Mouse (Mus musculus) midbrain, embryonic 12.5 days (tissue): Measurements from ENCODE around the gene Sec14l4. TPM values are rescaled to one million over a fixed set of nuclear protein-coding genes. Genes with fewer than 3 reads are reported as not detected.

Experiments
- ATAC-seq: fragments of 200-750 bp; cut with Nextera tagmentation; 2 replicates; pipeline ENCODE4 v1.8.0; 2017; ENCODE audit warnings: low read depth, moderate TSS enrichment, moderate library complexity; ENCODE audit not compliant: low FRiP score
- H3K27ac ChIP-seq: fragments of 300-500 bp; sonication (generic); replicated peaks from 2 replicates; pipeline ENCODE4 v1.5.1; 2016; ENCODE audit warnings: mild to moderate bottlenecking
- H3K27me3 ChIP-seq: fragments of 300-500 bp; sonication (generic); 2 replicates; pipeline ENCODE4 v1.6.1; 2016; ENCODE audit warnings: mild to moderate bottlenecking
- H3K36me3 ChIP-seq: fragments of 300-500 bp; sonication (generic); 2 replicates; pipeline ENCODE4 v1.6.1; 2016
- H3K4me1 ChIP-seq: fragments of 300-500 bp; sonication (generic); 2 replicates; pipeline ENCODE4 v1.6.1; 2016
- H3K4me2 ChIP-seq: fragments of 300-500 bp; sonication (generic); replicated peaks from 2 replicates; pipeline ENCODE4 v1.6.1; 2016; ENCODE audit warnings: mild to moderate bottlenecking, moderate library complexity
- H3K4me3 ChIP-seq: fragments of 300-500 bp; sonication (generic); 2 replicates; pipeline ENCODE4 v1.5.1; 2016; ENCODE audit warnings: mild to moderate bottlenecking
- H3K9ac ChIP-seq: fragments of 300-500 bp; sonication (generic); replicated peaks from 2 replicates; pipeline ENCODE4 v1.6.1; 2016; ENCODE audit warnings: mild to moderate bottlenecking, moderate library complexity
- H3K9me3 ChIP-seq: fragments of 300-500 bp; sonication (generic); 2 replicates; pipeline ENCODE4 v1.6.1; 2016; ENCODE audit warnings: mild to moderate bottlenecking
- WGBS: fragments of 180-500 bp; shearing (Covaris S2); methylation state at CpG from one replicate; pipeline ENCODE4 v1.1.7; 2016; 5-methylcytosine and 5-hydroxymethylcytosine counted together
- polyA plus RNA-seq: library from polyadenylated mRNA; unstranded; fragments of >200 nt; fragmentation: Nextera tagmentation; extraction: Ambion mirVana; gene quantifications from 2 replicates; pipeline ENCODE4 v1.2.1, GENCODE M21; 2016

The Sec14l4 gene
- polyA plus RNA-seq, 1 experiment from 2014 or later: not detected

GRCm38 (mm10) chr11:4093459-4094377 lies 62.5 kb downstream of the Sec14l4 start:
- ATAC-seq: no peak
- H3K9ac ChIP-seq: no peak overlapping the region
- WGBS: 86% methylated on average over 18 of the region's 18 CpGs
- H3K36me3 ChIP-seq: peaks cover 14% of the 10 kb centered on the region
- H3K4me3 ChIP-seq: no peak overlapping the region
- no peaks in the 10 kb centered on the region for H3K27me3 ChIP-seq
- H3K4me1 ChIP-seq: peaks cover 26% of the 10 kb centered on the region
- no peak overlapping the region for H3K27ac ChIP-seq
- H3K4me2 ChIP-seq: peak overlapping the region; percentile 88; the same call in 1 of the 2 replicates
- H3K9me3 ChIP-seq: no peaks in the 10 kb centered on the region

DNA sequence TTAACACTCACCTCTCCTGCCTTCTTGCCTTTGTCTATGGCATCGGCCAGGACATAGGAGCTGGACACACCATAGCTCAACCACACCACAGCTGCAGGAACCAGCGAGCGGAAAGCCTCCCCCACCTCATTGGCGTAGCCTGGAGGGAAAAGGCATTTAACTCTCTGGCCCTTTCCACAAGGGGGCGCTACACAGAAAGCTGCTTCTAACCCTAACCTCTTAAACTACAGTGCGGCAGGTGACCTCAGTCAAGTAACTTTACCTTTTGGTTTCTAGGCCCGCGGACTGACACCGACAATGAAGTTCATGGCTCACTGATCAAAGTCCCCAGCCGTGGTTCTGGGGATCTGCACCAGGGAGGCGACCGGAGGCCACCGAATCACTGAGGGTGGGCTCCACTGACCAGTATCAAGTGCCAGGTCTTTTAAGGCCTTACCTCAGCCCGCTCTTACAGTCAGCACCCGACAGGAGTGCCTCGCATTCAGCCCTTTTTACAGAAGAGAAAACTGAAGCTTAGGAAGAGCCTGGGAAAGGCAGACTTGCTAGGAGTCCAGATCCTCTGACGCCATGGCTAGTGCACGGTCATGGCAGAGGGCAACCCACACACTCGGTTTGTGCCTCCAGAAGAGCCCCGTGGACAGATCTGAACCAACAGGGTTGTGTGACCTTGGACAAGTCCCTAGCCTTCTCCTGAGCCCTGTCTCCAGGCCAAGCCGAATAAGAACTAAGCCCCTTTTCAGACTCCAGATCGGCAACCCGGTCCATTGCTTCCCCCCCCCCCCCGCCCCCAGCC lies 63.3 kb downstream of the Sec14l4 start:
- Histone ChIP-seq H3K27me3 (no peaks in the 10 kb centered on the region), H3K9ac (peak overlapping the region; percentile 49), H3K9me3 (no peaks in the 10 kb centered on the region), H3K4me1 (peaks cover 26% of the 10 kb centered on the region), H3K4me2 (peak overlapping the region; percentile 88), H3K4me3 (peak overlapping the region; percentile 58), H3K36me3 (peaks cover 14% of the 10 kb centered on the region), H3K27ac (peak overlapping the region; percentile 85)
- ATAC-seq: no peak
- 5% methylated on average over 23 of the region's 24 CpGs for WGBS

DNA sequence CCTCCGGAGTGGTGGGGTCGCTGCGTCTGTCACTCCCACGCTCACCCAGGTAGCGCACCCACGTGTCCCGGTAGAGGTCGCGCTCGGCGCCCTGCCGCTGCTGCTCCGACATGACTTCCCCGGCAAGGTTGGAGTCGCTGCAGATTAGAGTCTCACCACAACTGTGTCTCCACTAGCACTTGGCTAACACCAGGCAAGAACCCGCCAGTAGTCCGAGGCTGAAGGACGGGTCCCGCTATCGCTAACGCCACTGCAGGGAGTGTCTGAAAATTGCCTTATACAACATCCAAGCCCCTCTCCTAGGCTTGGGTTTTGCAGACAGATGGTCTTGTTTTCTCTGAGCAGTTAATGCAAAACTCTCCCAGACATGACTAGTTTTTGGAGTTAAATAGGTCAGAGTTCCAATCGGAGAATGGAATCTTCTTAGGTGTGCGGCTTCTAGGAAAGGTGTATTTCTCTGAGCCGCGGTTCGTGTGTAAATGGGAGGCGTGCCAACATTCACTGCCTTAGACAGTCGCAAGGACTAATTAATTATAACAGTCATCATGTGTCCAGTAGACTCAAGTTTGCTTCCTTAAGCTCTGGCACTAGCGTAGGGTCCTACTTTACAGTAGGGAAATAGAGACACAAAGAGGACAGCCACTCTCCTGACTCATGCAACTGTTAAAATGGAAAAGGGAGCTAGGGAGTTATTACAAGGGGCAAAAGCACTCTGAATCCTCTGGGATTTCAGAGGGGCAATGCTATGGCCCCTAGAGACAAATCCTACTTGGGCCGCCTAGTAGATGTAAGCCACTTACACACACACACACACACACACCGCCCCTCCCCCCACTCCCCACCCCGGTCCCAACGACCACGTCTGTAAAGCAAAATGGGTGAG lies 64.2 kb downstream of the Sec14l4 start, which contains the start of gene Mtfp1:
Gene Mtfp1, minus strand, starts transcription at position 275 of the 883 bp plus-strand sequence.
- H3K4me2 ChIP-seq: peak within 1 kb of the TSS; percentile 88
- H3K9ac ChIP-seq: peak within 1 kb of the TSS; percentile 58
- H3K27ac ChIP-seq: peak within 1 kb of the TSS; percentile 85
- H3K4me1 ChIP-seq: peaks cover 26% of the 10 kb centered on the region
- H3K36me3 ChIP-seq: peaks cover 14% of the 10 kb centered on the region
- ATAC-seq: peak; percentile 23; the same call in 1 of the 2 replicates
- H3K9me3 ChIP-seq: no peaks in the 10 kb centered on the region
- H3K27me3 ChIP-seq: no peaks in the 10 kb centered on the region
- H3K4me3 ChIP-seq: peak within 1 kb of the TSS; percentile 58
- 7% methylated on average over 34 of the region's 34 CpGs for WGBS

- peaks cover 8% of the 10 kb centered on the region for H3K36me3 ChIP-seq
- no peaks in the 10 kb centered on the region for H3K27me3 ChIP-seq
- WGBS: 2% methylated on average over 45 of the region's 45 CpGs
- peak overlapping the region; percentile 85 for H3K27ac ChIP-seq
- H3K9ac ChIP-seq: peak overlapping the region; percentile 83
- H3K4me1 ChIP-seq: peaks cover 26% of the 10 kb centered on the region
- ATAC-seq: peak; percentile 92
- H3K4me3 ChIP-seq: peak overlapping the region; percentile 54
- H3K4me2 ChIP-seq: peak overlapping the region; percentile 88
- no peaks in the 10 kb centered on the region for H3K9me3 ChIP-seq
These were observed 65.1 kb downstream of the Sec14l4 start for GRCm38 (mm10) chr11:4096054-4096984.

GRCm38 (mm10) chr11:4097091-4097621 lies 65.9 kb downstream of the Sec14l4 start:
- H3K36me3 ChIP-seq: no peaks in the 10 kb centered on the region
- peak overlapping the region; percentile 54 for H3K4me3 ChIP-seq
- peak; percentile 44 for ATAC-seq
- H3K9me3 ChIP-seq: no peaks in the 10 kb centered on the region
- peak overlapping the region; percentile 83 for H3K9ac ChIP-seq
- H3K4me2 ChIP-seq: peak overlapping the region; percentile 88
- peaks cover 26% of the 10 kb centered on the region for H3K4me1 ChIP-seq
- H3K27me3 ChIP-seq: no peaks in the 10 kb centered on the region
- H3K27ac ChIP-seq: peak overlapping the region; percentile 85
- 25% methylated on average over 10 of the region's 10 CpGs for WGBS

Other genes starting within 250 kb of the Sec14l4 start
- 5.1 and 5.3 TPM in 2 replicates for gene Osbp2, start 167.6 kb upstream of the Sec14l4 start, polyA plus RNA-seq
- gene 4921536K21Rik, start 136.4 kb upstream of the Sec14l4 start, polyA plus RNA-seq: 0.74 and 1.1 TPM in 2 replicates
- gene Dusp18, start 136.2 kb upstream of the Sec14l4 start, polyA plus RNA-seq: 29.4 and 29.9 TPM in 2 replicates
- 6.7 and 7.8 TPM in 2 replicates for gene Slc35e4, start 116.8 kb upstream of the Sec14l4 start, polyA plus RNA-seq
- gene Tcn2, start 99.3 kb upstream of the Sec14l4 start, polyA plus RNA-seq: 23.2 and 27.0 TPM in 2 replicates
- gene Pes1, start 67.5 kb upstream of the Sec14l4 start, polyA plus RNA-seq: 71.2 and 75.3 TPM in 2 replicates
- 0.20 and 0.26 TPM in 2 replicates for gene 4930556J24Rik, start 54.7 kb upstream of the Sec14l4 start, polyA plus RNA-seq
- 0.65 and 0.80 TPM in 2 replicates for gene Gal3st1, start 47.8 kb upstream of the Sec14l4 start, polyA plus RNA-seq
- gene Sec14l3, start 33.4 kb downstream of the Sec14l4 start, polyA plus RNA-seq: not detected in 2 replicates
- 5.3 and 5.9 TPM in 2 replicates for gene Mtfp1, start 64.0 kb downstream of the Sec14l4 start, polyA plus RNA-seq
- gene Sec14l2, start 92.0 kb downstream of the Sec14l4 start, polyA plus RNA-seq: 3.0 and 3.2 TPM in 2 replicates
- gene Rnf215, start 103.7 kb downstream of the Sec14l4 start, polyA plus RNA-seq: 36.8 and 37.5 TPM in 2 replicates
- gene Ccdc157, start 128.8 kb downstream of the Sec14l4 start, polyA plus RNA-seq: 8.1 and 9.8 TPM in 2 replicates
- 83.3 and 85.2 TPM in 2 replicates for gene Sf3a1, start 128.9 kb downstream of the Sec14l4 start, polyA plus RNA-seq
- 27.5 and 28.7 TPM in 2 replicates for gene Tbc1d10a, start 155.3 kb downstream of the Sec14l4 start, polyA plus RNA-seq
- gene Castor1, start 186.8 kb downstream of the Sec14l4 start, polyA plus RNA-seq: 2.1 and 2.9 TPM in 2 replicates
- gene Osm, start 205.0 kb downstream of the Sec14l4 start, polyA plus RNA-seq: not detected in 2 replicates
- 0.05 TPM in 1 of 2 replicates, not detected in the other for gene Lif, start 226.1 kb downstream of the Sec14l4 start, polyA plus RNA-seq